Mouse (Mus musculus) ZHBTc4 (cell line): ENCODE results near the gene Pm20d1.
A peak's percentile ranks its signal among the peaks of the same experiment; 100 is the strongest.

Source experiments
- DNase-seq: peaks from one replicate; pipeline ENCODE4 v3.0.0-alpha.2; 2011; ENCODE audit warnings: low read depth, low spot score

Gene Pm20d1

DNA sequence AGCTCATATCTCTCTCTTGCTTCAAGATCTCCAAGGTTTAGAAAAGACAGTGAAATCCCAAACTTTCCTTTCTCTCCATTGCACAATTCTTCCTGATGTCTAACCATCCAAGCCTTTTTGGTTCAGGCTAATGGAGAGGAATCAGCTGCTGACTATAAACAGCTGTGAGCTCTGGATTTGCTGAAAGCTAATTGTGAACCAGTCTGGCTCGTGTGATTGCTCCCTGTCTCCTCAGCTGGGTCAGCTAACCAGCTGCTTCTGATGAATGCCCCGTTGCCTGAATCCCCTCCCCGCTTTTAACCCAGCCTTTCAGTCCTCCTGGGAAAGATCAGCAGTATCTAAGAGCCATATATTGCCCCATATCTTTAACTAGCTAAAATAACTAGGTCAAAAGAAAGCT lies 2.6 kb upstream of the Pm20d1 start:
- DNase-seq = no peak

- no peak for DNase-seq
Observed at GRCm38 (mm10) chr1:131795171-131795570, 2.0 kb upstream of the Pm20d1 start.

DNA sequence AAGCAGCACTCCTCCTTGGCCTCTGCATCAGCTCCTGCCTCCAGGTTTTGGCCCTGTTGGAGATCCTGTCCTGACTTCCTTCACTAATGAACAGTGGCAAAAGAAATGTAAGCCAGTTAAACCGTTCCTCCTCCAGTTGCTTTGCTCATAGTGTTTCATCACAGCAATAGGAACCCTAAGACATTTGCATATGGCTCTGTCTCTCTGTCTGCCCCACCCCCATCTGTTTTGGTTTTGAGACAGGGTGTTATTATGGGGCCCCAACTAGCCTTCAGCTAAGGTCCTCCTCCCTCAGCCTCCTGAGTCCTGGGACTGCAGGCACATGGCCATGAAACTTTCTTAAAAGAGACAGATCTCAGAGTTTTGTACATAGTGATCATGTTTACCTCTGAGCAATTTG lies 2.8 kb downstream of the Pm20d1 start:
- no peak for DNase-seq

- no peak for DNase-seq
Observed at GRCm38 (mm10) chr1:131801071-131801470, 3.9 kb downstream of the Pm20d1 start.

- no peak for DNase-seq
Observed at GRCm38 (mm10) chr1:131802652-131803051, 5.5 kb downstream of the Pm20d1 start.

DNA sequence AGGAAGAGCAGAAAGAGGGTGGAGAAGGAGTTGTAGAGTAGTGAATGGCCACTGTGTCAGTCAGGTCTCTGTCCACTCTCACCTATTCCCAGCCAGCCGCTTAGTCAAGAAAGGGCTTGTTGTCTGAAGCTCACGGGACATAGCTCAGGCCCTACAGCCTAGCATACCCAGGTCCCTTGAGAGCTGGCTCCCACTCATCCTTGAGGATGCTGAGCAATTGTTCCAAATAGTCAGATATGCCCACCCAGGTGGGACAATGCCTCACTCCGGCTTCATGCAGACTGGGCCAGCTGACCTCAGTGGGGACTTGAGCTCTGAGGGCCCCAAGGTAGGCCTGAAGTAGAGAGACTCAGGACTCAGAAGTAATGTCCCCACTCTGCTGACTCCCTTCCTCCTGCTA lies 7.0 kb downstream of the Pm20d1 start:
- no peak for DNase-seq

- DNase-seq = no peak
Observed at GRCm38 (mm10) chr1:131808986-131809385, 11.8 kb downstream of the Pm20d1 start.

DNA sequence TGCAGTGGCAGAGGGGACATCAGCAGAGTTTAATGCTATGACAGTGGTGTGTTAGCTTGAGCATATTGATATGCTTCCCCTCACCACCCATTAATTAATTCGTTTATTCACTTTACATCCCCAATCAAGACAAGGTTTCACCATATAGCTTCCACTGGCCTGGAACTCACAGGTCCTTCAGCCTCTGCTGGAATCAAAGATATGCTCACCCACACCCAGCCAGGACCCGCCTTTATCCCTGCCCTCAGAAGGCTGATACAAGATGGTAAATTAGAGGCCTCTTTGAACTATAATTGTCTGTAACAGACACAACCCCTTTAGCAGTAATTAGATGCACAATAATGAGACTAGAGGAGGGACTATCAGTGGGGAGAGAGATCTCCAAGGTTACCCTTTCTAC lies 12.5 kb downstream of the Pm20d1 start:
- no peak for DNase-seq

- DNase-seq = no peak
Observed at GRCm38 (mm10) chr1:131811393-131811792, 14.2 kb downstream of the Pm20d1 start.

- DNase-seq = no peak
Observed at GRCm38 (mm10) chr1:131812006-131812405, 14.8 kb downstream of the Pm20d1 start.

DNA sequence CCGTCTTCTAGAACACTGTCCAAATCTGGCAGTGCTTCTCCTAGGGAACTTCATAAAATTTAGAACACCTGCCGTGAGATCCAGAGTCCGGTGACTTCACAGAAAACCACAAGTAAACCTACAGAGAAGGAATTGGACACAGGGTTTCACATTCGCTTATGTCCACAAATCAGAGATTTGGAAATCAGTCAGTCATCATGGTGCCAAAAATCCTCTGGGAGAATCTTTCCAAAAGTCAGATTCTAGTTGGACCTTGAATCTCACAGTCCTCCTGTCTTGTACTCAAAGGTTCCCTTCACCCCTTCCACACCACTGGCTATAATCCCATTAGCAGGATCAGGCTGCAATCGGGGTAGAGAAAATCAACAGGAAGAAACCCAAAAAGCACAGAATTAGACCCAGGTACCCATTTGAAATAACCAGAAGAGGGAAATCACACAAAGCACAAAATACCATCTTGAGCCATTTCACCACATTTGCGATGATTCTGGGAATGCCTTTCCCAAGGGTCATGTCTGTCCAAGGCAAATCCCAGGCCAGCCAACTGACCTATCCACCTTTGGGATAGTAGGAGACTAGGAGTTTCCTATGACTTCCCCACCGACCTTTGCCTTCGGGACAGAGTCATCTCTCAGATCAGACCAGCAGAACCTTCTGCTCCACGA lies 15.6 kb downstream of the Pm20d1 start:
- DNase-seq = no peak

GRCm38 (mm10) chr1:131813731-131814130 lies 16.6 kb downstream of the Pm20d1 start:
- no peak for DNase-seq

DNA sequence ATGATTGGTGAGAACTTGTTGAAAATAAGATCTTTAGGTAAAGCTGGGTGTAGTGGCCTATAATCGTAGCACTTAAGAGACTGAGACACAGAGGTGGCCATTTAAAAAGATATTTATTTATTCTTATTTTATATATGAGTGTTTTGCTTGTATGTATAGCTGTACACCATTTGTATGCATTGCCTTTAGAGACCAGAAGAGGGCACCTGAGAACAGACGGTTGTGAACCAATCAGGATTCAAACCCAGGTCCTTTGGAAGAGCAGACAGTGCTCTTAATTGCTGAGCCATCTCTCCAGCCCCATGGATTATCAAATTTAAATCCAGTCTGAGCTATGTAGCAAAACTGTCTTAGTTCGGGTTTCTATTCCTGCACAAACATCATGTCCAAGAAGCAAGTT lies 17.0 kb downstream of the Pm20d1 start:
- DNase-seq = peak; percentile 37

DNA sequence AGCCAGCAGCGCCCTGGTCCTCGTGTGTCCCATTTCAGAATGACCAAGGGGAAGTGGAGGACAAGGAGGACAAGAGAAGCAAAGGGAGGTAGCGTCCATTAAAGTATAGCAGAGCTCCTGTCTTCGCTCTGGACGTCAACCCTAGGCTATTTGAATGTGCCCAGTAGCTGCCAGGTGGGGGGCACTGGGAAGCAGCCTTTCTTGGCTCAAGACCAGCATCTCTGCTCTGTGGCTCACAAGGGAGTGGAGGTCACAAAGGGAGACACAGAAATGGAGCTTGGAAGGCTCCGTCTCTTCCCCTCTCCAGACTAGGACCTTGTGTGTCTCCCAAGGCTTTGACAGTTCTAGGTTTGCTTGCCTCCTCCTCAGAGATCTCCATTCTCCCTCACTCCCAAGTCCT lies 19.7 kb downstream of the Pm20d1 start:
- DNase-seq = no peak

- DNase-seq = peak; percentile 86
Observed at GRCm38 (mm10) chr1:131820353-131820752, 23.2 kb downstream of the Pm20d1 start.

DNA sequence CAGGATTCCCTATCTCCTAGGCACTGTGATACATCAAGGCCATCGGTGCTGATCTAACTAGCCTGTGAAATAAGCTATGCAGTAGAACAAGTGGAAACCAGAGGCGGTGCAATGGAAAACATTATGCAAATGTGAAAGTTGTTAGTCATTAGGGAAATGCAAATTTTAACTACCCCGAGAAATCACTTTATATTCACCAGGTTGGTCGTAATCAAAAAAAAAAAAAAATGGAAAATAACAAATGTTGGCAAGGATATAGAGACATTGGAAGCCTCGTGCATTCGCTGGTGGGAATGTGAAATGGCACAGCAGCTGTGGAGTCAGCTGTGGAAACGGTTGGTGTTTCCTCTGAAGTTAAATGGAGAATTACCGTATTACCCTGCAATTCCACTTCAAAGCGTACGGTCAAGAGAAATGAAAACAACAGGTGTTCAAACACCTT lies 23.7 kb downstream of the Pm20d1 start:
- no peak for DNase-seq

DNA sequence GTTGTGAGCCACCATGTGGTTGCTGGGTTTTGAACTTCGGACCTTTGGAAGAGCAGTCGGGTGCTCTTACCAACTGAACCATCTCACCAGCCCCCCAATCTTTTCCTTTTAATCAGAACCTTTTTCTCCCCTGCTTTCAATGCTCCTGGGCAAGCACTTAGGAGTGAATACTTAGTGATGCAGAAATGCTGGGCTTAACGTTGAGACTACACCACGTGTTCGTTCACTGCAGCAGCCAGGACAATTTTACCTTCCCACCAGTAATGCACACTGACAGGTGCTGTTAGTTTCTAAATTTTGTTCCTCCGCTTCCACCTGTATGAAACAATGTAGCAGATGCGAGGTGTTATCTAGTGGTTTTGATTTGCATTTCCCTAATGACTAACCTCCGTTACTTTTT lies 25.1 kb downstream of the Pm20d1 start:
- no peak for DNase-seq

GRCm38 (mm10) chr1:131822856-131823492 lies 25.8 kb downstream of the Pm20d1 start:
- DNase-seq = no peak

DNA sequence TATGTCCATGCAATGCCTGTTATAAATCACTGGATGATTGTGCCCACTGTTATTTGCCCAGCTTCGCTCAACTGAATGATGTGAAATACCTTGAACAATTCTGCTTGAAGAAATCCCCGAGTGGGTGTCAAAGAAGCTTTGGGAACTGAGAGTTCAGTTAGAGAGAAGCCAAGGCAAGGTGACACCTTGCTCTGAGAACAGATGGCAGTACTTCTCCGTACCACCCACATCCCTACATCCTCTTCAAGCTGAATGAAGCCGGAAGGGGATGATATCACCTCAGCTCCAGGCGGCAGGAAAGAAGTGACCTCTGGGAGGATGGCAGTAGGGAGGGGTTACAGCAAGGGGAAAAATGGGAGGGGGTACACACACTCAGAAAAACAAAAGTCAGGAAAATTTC lies 26.4 kb downstream of the Pm20d1 start:
- DNase-seq = peak; percentile 43

- DNase-seq = no peak
Observed at GRCm38 (mm10) chr1:131824528-131825181, 27.5 kb downstream of the Pm20d1 start.

GRCm38 (mm10) chr1:131827207-131827786 lies 30.1 kb downstream of the Pm20d1 start, which contains the start of gene Slc41a1:
Gene Slc41a1, plus strand, starts transcription at chr1:131827493.
- DNase-seq = no peak

DNA sequence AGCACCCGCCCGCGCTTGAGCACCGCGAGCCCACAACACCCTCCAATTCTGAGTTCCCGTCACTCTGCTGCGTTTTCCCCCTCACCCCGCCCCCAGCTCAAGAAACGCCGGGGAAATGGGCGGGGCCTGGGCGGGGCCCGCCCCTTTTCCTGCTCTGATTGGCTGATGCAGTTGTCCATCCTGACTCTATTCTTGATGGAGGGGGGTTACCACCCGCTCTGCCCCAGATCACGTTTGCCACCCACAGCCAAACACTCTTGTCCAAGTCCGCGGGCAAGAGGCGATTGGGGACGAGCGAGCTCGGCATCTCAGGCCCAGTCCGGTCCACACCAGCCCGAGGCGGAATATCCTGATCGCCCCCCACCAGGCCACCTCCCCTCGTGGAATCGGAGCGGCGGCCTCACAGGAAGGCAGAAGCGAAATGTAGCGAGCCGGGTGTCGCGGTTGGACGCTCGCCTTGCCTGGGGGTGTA lies 30.6 kb downstream of the Pm20d1 start:
- peak; percentile 97 for DNase-seq
